Mouse (Mus musculus) limb, embryonic 14.5 days (tissue): ENCODE results near the gene Foxm1. TPM values are rescaled to one million over a fixed set of nuclear protein-coding genes. Genes with fewer than 3 reads are reported as not detected.
A peak's percentile ranks its signal among the peaks of the same experiment; 100 is the strongest.

ENCODE experiments used
- ATAC-seq: fragments of 200-750 bp; cut with Nextera tagmentation; 2 replicates; pipeline ENCODE4 v1.8.0; 2017; ENCODE audit warnings: low read depth, moderate number of reproducible peaks, moderate TSS enrichment; ENCODE audit not compliant: low FRiP score
- DNase-seq: peaks from one replicate; pipeline ENCODE4 v3.0.0-alpha.2; 2015; ENCODE audit warnings: low spot score
- H3K27ac ChIP-seq: fragments of 300-500 bp; sonication (generic); replicated peaks from 2 replicates; pipeline ENCODE4 v1.5.1; 2014; ENCODE audit warnings: low read depth, mild to moderate bottlenecking, low read length, moderate library complexity, mixed read lengths
- H3K27me3 ChIP-seq: fragments of 300-500 bp; sonication (generic); 2 replicates; pipeline ENCODE4 v1.6.1; 2014; ENCODE audit warnings: low read length, mixed read lengths; ENCODE audit not compliant: control insufficient read depth, insufficient read depth
- H3K36me3 ChIP-seq: fragments of 300-500 bp; sonication (generic); 2 replicates; pipeline ENCODE4 v1.6.1; 2014; ENCODE audit warnings: mild to moderate bottlenecking, low read length, moderate library complexity, mixed read lengths; ENCODE audit not compliant: control insufficient read depth, insufficient read depth
- H3K4me1 ChIP-seq: fragments of 300-500 bp; sonication (generic); 2 replicates; pipeline ENCODE4 v1.6.1; 2014; ENCODE audit warnings: antibody characterized with exemption, low read length, mixed read lengths; ENCODE audit not compliant: control insufficient read depth, insufficient read depth
- H3K4me2 ChIP-seq: fragments of 300-500 bp; sonication (generic); replicated peaks from 2 replicates; pipeline ENCODE4 v1.6.1; 2014; ENCODE audit warnings: low read depth, mild to moderate bottlenecking, low read length, moderate library complexity; ENCODE audit not compliant: severe bottlenecking
- H3K4me3 ChIP-seq: fragments of 300-500 bp; sonication (generic); replicated peaks from 2 replicates; pipeline ENCODE4 v1.5.1; 2014; ENCODE audit warnings: low read length
- H3K9ac ChIP-seq: fragments of 300-500 bp; sonication (generic); 2 replicates; pipeline ENCODE4 v1.6.1; 2014; ENCODE audit warnings: mild to moderate bottlenecking, low read depth, low read length, moderate library complexity; ENCODE audit not compliant: severe bottlenecking
- H3K9me3 ChIP-seq: fragments of 300-500 bp; sonication (generic); 2 replicates; pipeline ENCODE4 v1.6.1; 2016; ENCODE audit warnings: low read length; ENCODE audit not compliant: control insufficient read depth
- POLR2A ChIP-seq: fragments of 200-500 bp; IDR thresholded peaks from 2 replicates; pipeline ENCODE4 v1.8.0; 2012; ENCODE audit warnings: inconsistent platforms, mild to moderate bottlenecking, moderate library complexity, borderline replicate concordance; ENCODE audit not compliant: insufficient read depth, insufficient read length; ENCODE audit errors: extremely low read depth
- WGBS: fragments of 180-500 bp; shearing (Covaris S2); extraction: QIAGEN DNeasy Blood & Tissue Kit; methylation state at CpG from one replicate; pipeline ENCODE4 v1.1.7; 2014; 5-methylcytosine and 5-hydroxymethylcytosine counted together
- polyA plus RNA-seq, 2 experiments: library from polyadenylated mRNA; depleted of rRNA in 1 of 2; stranded (reverse) in 1 of 2; unstranded in 1 of 2; fragments of >200 nt; fragmentation: Nextera tagmentation in 1 of 2; extraction: Ambion mirVana in 1 of 2; gene quantifications; 2 replicates each; pipeline versions ENCODE4 v1.2.1 to v1.2.3; 2012 to 2014

Foxm1 gene
- 81.2 and 93.9 TPM in 2 replicates for polyA plus RNA-seq (2012; rRNA removed)
- polyA plus RNA-seq (2014; fragmentation: Nextera tagmentation; extraction: Ambion mirVana), result 30.9 and 33.1 TPM in 2 replicates

DNA sequence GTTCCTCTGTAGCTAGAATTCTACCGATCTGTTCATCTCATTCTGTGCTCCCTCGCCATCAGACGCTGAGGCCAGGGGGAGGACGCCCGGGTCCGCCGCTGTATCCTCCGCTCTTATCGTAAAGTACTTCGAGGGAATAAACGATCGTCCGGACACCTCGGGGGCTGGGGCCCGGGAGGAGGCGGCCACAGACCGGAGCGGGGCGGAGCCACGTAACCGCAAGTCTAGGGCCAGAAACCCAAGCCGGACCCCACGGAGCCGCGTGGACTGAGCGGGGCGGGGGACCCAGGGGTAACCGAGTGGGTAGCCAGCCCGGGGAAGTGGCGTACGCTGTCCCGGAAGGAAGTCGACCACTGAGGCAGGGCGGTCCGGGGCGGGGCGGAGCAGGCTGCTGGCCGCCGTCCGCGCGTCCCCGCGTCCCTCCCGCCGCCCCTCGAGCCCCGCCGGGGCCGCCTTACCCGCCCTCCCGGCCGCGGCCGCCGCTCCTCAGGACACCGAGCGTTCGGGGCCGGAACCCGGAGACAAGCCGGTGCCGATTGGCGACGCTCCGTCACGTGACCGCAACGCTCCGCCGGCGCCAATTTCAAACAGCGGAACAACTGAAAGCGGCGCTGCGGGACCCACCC is at the start of gene Foxm1, which contains the start of gene Rhno1:
Gene Foxm1, plus strand, starts transcription at position 587 of the 626 bp plus-strand sequence.
Gene Rhno1, minus strand, starts transcription at position 531 of the 626 bp plus-strand sequence.
- DNase-seq (peak; percentile 84), ATAC-seq (peak; percentile 88)
- peaks cover 12% of the 10 kb centered on the region for H3K4me1 ChIP-seq
- no peaks in the 10 kb centered on the region for H3K9me3 ChIP-seq
- whole genome bisulfite sequencing, result 1% methylated on average over 37 of the region's 76 CpGs
- H3K9ac ChIP-seq, result peak within 1 kb of the TSS; percentile 90
- peak within 1 kb of the TSS; percentile 93 for H3K27ac ChIP-seq
- peak within 1 kb of the TSS; percentile 87 for H3K4me3 ChIP-seq
- 0 out of 2 replicates have a peak, but pooled peaks have one; percentile 50 for TF ChIP-seq POLR2A
- peaks cover 32% of the 10 kb centered on the region for H3K36me3 ChIP-seq
- H3K27me3 ChIP-seq, result no peaks in the 10 kb centered on the region
- peak within 1 kb of the TSS; percentile 93 for H3K4me2 ChIP-seq

DNA sequence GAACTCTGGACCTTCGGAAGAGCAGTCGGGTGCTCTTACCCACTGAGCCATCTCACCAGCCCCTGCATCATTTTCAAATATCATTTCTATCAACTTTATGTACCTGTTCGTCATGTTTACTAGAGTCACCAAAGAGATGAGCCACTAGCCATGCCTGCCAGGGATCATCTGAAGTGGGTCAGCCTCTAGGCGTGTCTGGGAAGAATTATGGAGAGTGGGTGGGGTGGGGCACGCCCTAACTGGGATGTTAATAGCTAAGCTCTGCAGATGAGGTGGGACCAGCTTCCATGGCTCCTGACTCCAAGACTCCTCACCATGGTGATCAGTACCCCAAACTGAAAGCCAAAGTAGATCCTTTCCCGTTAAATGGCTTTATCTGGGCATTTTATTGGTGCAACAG is 48.0 kb upstream of the Foxm1 start:
- no peak for TF ChIP-seq POLR2A
- Histone ChIP-seq H3K9ac (no peak overlapping the region), H3K9me3 (no peaks in the 10 kb centered on the region), H3K36me3 (no peaks in the 10 kb centered on the region), H3K27me3 (no peaks in the 10 kb centered on the region), H3K4me3 (no peak overlapping the region), H3K4me2 (no peak overlapping the region), H3K27ac (no peak overlapping the region), H3K4me1 (no peaks in the 10 kb centered on the region)
- no peak for DNase-seq
- WGBS, result 81% methylated on average over 6 of the region's 6 CpGs
- ATAC-seq, result no peak

DNA sequence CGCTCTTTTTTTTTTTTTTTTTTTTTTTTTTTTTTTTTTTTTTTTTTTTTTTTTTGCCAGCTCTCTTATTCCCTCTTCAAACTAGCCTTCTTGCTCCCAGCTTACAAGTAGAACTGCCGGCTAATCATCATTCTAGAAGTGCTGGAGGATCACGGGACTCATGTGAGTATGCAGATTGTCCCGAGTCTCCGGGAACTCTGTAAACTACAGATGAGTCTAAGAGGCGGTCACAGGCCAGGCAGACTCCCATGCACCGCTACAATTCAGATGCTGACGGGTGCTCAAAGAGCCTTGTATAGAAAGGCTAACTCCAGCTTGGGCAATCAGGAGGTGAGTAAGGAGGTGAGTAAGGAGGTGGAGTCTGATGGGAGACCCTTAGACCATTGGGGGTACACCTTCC is 47.2 kb upstream of the Foxm1 start:
- WGBS, result 73% methylated on average over 8 of the region's 8 CpGs
- Histone ChIP-seq H3K27ac (no peak overlapping the region), H3K9me3 (no peaks in the 10 kb centered on the region), H3K27me3 (no peaks in the 10 kb centered on the region), H3K4me1 (no peaks in the 10 kb centered on the region), H3K9ac (no peak overlapping the region), H3K4me2 (no peak overlapping the region), H3K4me3 (no peak overlapping the region), H3K36me3 (no peaks in the 10 kb centered on the region)
- DNase-seq, result no peak
- no peak for TF ChIP-seq POLR2A
- no peak for ATAC-seq

DNA sequence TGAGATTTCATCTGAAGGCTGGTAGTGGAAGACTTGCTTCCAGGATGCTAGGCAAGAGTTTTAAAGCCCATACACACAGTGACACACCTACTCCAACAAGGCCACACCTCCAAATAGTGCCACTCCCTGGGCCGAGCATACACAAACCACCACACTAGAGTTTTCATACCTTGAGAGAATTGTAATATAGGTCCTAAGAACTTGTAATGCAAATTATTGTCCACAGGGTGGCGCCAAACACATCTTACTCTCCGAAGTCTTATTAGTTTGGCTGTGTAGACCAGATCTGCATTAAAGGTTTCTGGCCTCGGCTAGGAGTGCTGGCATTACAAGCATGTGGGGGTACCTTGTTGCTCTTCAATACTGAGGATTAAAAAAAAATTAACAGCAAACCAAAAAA is 44.5 kb upstream of the Foxm1 start:
- WGBS, result 8% methylated on average over 4 of the region's 4 CpGs
- no peak for TF ChIP-seq POLR2A

DNA sequence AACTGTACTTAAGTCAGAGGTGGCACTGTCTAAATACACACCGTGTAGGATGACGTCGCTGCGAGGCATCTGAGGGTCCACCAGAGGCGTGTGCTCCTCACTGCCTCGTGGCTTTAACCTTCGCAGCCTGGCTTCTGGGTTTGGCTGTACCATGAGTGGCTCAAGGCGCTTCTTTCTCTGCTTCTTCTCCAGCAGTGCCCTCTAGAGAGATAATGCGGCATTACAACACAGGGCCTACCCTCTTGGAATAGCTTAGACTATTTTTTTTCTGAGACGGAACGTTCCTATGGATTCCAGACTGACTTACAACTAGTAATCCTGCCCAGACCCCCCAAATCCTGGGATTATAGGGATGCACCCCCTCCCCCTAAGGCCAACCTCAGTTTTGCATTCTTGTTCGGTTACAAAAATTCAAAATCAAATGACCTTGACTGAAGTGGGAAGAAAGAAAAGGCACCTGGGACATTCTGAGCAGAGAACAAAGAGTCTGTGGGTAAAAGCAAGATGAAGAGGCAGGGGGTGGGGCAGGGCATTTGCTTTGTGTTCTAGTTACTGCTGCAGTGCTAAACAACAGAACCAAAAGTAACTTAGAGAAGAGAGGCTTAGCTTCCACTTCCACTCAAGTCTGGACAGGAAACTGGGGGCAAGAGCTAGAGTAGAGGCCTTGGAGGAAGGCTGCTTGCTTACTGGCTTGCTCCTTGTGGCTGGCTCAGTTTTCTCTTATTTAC is 28.2 kb upstream of the Foxm1 start:
- H3K27ac ChIP-seq, result 0 out of 2 replicates have a peak overlapping the region, but pooled peaks have one; percentile 26
- 24% methylated on average over 12 of the region's 12 CpGs for WGBS
- ATAC-seq, result peak; percentile 60; the same call in 1 of the 2 replicates

More for the DNA sequence above, 44.5 kb upstream of the Foxm1 start:
- DNase-seq (peak; percentile 83), ATAC-seq (no peak; the same call in 1 of the 2 replicates)
- no peaks in the 10 kb centered on the region for H3K27me3 ChIP-seq
- H3K9ac ChIP-seq, result no peak overlapping the region
- no peak overlapping the region for H3K4me3 ChIP-seq
- H3K4me1 ChIP-seq, result no peaks in the 10 kb centered on the region
- no peak overlapping the region for H3K27ac ChIP-seq
- peaks cover 25% of the 10 kb centered on the region for H3K36me3 ChIP-seq
- no peaks in the 10 kb centered on the region for H3K9me3 ChIP-seq
- no peak overlapping the region for H3K4me2 ChIP-seq

More for the DNA sequence above, 28.2 kb upstream of the Foxm1 start:
- Histone ChIP-seq H3K36me3 (peaks cover 56% of the 10 kb centered on the region), H3K4me2 (no peak overlapping the region), H3K9ac (no peak overlapping the region), H3K4me1 (peaks cover 5% of the 10 kb centered on the region; the same call in 1 of the 2 replicates), H3K27me3 (no peaks in the 10 kb centered on the region), H3K9me3 (peaks cover 9% of the 10 kb centered on the region; the same call in 1 of the 2 replicates), H3K4me3 (no peak overlapping the region)
- peak; percentile 83 for DNase-seq
- no peak for TF ChIP-seq POLR2A
